In genomic region chr10:121641272-121642053, GRCm38 (mm10) we compare ENCODE assay signal across 8 mouse cellular contexts. TPM values are rescaled to one million over a fixed set of nuclear protein-coding genes. Genes with fewer than 3 reads are reported as not detected.
DNase-seq lines count a peak whose midpoint lies in the region; ATAC-seq and TF ChIP-seq lines count a peak whose summit lies in the region.

D930020B18Rik (plus strand) TSS chr10:121641588.

- H3K4me3 ChIP-seq in layer of hippocampus, adult 2 months, result peak within 1 kb of the TSS; percentile 61
- H3K4me3 ChIP-seq in forebrain, embryonic 13.5 days, result peak within 1 kb of the TSS; percentile 54
- H3K4me3 ChIP-seq in kidney, embryonic 16.5 days (ENCODE audit: low read length), result peak within 1 kb of the TSS; percentile 52
- peak within 1 kb of the TSS; percentile 61 for H3K4me3 ChIP-seq in stomach, embryonic 16.5 days (replicated peaks; ENCODE audit: low read length)

- peak within 1 kb of the TSS; percentile 95 for H3K4me2 ChIP-seq in forebrain, embryonic 13.5 days
- H3K4me2 ChIP-seq in kidney, embryonic 16.5 days (replicated peaks; ENCODE audit: low read depth, low read length), result peak within 1 kb of the TSS; percentile 99
- peak within 1 kb of the TSS; percentile 98 for H3K4me2 ChIP-seq in stomach, embryonic 16.5 days (ENCODE audit: low read depth, low read length)

- H3K27ac ChIP-seq in layer of hippocampus, adult 2 months, result no peak within 1 kb of the TSS
- no peak within 1 kb of the TSS for H3K27ac ChIP-seq in forebrain, embryonic 13.5 days
- H3K27ac ChIP-seq in kidney, embryonic 16.5 days (ENCODE audit: low read length), result no peak within 1 kb of the TSS
- H3K27ac ChIP-seq in stomach, embryonic 16.5 days (ENCODE audit: low read length), result no peak within 1 kb of the TSS

- peak; percentile 60 for ATAC-seq in forebrain, embryonic 13.5 days
- peak; percentile 73; the same call in 1 of the 2 replicates for ATAC-seq in kidney, embryonic 16.5 days (ENCODE audit: low FRiP score, low TSS enrichment)
- ATAC-seq in stomach, embryonic 16.5 days (ENCODE audit: insufficient read depth, low FRiP score), result peak; percentile 57
- ATAC-seq in erythroid progenitor cell, adult 5-6 weeks (replicated peaks; ENCODE audit: low FRiP score, poor library complexity, severe bottlenecking), result no peak

- H3K9ac ChIP-seq in forebrain, embryonic 13.5 days, result peak within 1 kb of the TSS; percentile 61
- peak within 1 kb of the TSS; percentile 62 for H3K9ac ChIP-seq in kidney, embryonic 16.5 days (replicated peaks; ENCODE audit: low read length)
- peak within 1 kb of the TSS; percentile 62 for H3K9ac ChIP-seq in stomach, embryonic 16.5 days (ENCODE audit: low read length)

- no peak for TF ChIP-seq CTCF in layer of hippocampus, adult 2 months (conservative IDR thresholded peaks at IDR 0.05)

- DNase-seq in layer of hippocampus, adult 2 months (ENCODE audit: low spot score in 2 of 2), result no peak
- DNase-seq in layer of hippocampus, adult 9-10 months (ENCODE audit: low spot score), result no peak
- peak; percentile 20 to 28 for DNase-seq in adrenal gland, postnatal 36 days
- DNase-seq in lung, postnatal 4 days, result peak; percentile 16 to 34

- H3K9me3 ChIP-seq in forebrain, embryonic 13.5 days (replicated peaks), result no peaks in the 10 kb centered on the region
- no peaks in the 10 kb centered on the region for H3K9me3 ChIP-seq in kidney, embryonic 16.5 days (ENCODE audit: low read length)
- H3K9me3 ChIP-seq in stomach, embryonic 16.5 days (replicated peaks; ENCODE audit: control insufficient read depth, low read length), result no peaks in the 10 kb centered on the region

- no peaks in the 10 kb centered on the region for H3K36me3 ChIP-seq in forebrain, embryonic 13.5 days (ENCODE audit: poor library complexity, severe bottlenecking)
- H3K36me3 ChIP-seq in kidney, embryonic 16.5 days (ENCODE audit: insufficient read depth, low read length), result no peaks in the 10 kb centered on the region
- H3K36me3 ChIP-seq in stomach, embryonic 16.5 days (ENCODE audit: control insufficient read depth, insufficient read depth, low read length), result no peaks in the 10 kb centered on the region

- H3K27me3 ChIP-seq in forebrain, embryonic 13.5 days, result peaks cover 45% of the 10 kb centered on the region
- peaks cover 25% of the 10 kb centered on the region for H3K27me3 ChIP-seq in kidney, embryonic 16.5 days (ENCODE audit: insufficient read depth, low read length)
- H3K27me3 ChIP-seq in stomach, embryonic 16.5 days (ENCODE audit: control insufficient read depth, insufficient read depth, low read length), result peaks cover 14% of the 10 kb centered on the region

- H3K4me1 ChIP-seq in forebrain, embryonic 13.5 days, result peaks cover 19% of the 10 kb centered on the region
- peaks cover 14% of the 10 kb centered on the region for H3K4me1 ChIP-seq in kidney, embryonic 16.5 days (ENCODE audit: insufficient read depth, low read length)
- H3K4me1 ChIP-seq in stomach, embryonic 16.5 days (ENCODE audit: control insufficient read depth, insufficient read depth, low read length), result peaks cover 6% of the 10 kb centered on the region; the same call in 1 of the 2 replicates

- under 1% methylated on average over 69 of the region's 69 CpGs for WGBS in forebrain, embryonic 13.5 days
- under 1% methylated on average over 69 of the region's 69 CpGs for WGBS in kidney, embryonic 16.5 days
- 1% methylated on average over 69 of the region's 69 CpGs for WGBS in stomach, embryonic 16.5 days

RNA-seq across cellular contexts. Expression of gene D930020B18Rik, which starts in this region (rescaled TPM):
- total RNA-seq in layer of hippocampus, adult 2 months (2021), result under 1 TPM in 1 of 2 experiments, not detected in 1; 0.54 TPM
- total RNA-seq in adrenal gland, postnatal 36 days (2021), result not detected
- 0.11 TPM in 1 of 2 replicates, not detected in the other for polyA plus RNA-seq in forebrain, embryonic 13.5 days (2015; fragmentation: Nextera tagmentation; extraction: Ambion mirVana)
- polyA plus RNA-seq in kidney, embryonic 16.5 days (2015; fragmentation: Nextera tagmentation; extraction: Ambion mirVana), result 0.27 and 0.30 TPM in 2 replicates
- polyA plus RNA-seq in stomach, embryonic 16.5 days (2015; fragmentation: Nextera tagmentation; extraction: Ambion mirVana), result 1.0 and 1.4 TPM in 2 replicates
- not detected in 2 replicates for total RNA-seq in erythroid progenitor cell, adult 5-6 weeks (2015; ENCODE audit: low replicate concordance)
- not detected in 2 replicates for total RNA-seq in erythroid progenitor cell, adult 5-6 weeks (2017; ENCODE audit: low replicate concordance)

Comparison
In these comparisons a context has a peak if more than half of its experiments do, and no peak if none do; other contexts are left out.
1. Peak in DNase-seq in adrenal gland, postnatal 36 days; RNA of the gene not detected or under 1 TPM.
2. Peak in ATAC-seq, H3K4me3 ChIP-seq, H3K9ac ChIP-seq and H3K4me2 ChIP-seq in forebrain, embryonic 13.5 days; RNA of the gene not detected or under 1 TPM.
3. Peak in ATAC-seq, H3K4me3 ChIP-seq, H3K9ac ChIP-seq and H3K4me2 ChIP-seq in kidney, embryonic 16.5 days; RNA of the gene not detected or under 1 TPM.
4. DNase-seq: peak in lung, postnatal 4 days (2 of 2); none in layer of hippocampus, adult 2 months (0 of 2) and layer of hippocampus, adult 9-10 months (single experiment).
5. Peak in every context shown above with its lines, with median percentiles within 50 percentile points of each other: H3K4me3 ChIP-seq, H3K4me2 ChIP-seq and H3K9ac ChIP-seq.